Mouse (Mus musculus) CD4-positive helper T cell, adult 2 months (primary cell): ENCODE measurements around the gene Ttc9.

Experiments
- DNase-seq: peaks from one replicate; pipeline ENCODE4 v3.0.0-alpha.2; 2012; ENCODE audit warnings: low read depth, missing footprints, low spot score

Gene Ttc9

DNA sequence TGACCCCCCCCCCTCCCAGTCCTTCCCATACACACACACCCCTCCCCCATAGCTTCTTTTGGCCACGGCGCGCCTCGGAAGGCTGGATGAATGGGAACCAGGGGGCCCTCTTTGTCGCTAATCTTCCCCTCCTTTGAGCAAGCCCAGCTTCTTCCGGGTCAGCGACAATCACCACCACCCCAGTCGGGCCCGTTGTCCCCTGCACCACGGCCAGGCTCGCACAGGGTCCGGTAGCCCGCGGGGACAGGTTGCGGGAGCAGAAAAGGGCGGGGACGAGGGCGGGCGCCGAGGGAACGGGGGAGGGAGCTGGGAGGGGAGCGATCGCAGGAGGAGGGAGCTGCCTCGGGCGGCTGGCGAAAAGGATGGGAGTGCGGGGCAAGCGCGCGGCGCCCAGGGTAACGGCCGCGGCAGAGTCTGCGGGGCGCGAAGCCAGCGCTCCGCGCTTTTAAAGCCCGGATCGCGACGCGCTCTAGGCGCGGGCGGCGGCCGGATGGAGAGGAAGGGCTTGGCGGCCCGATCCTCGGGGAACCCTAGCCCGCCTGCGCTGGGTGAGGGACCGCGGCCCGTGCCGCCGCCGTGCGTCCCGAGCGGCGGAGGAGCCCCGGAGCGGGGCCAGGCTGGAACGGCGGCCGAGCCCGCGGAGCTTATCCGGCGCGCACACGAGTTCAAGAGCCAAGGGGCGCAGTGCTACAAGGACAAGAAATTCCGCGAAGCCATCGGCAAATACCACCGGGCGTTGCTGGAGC lies at the start of gene Ttc9:
Gene Ttc9 (plus strand): TSS at position 335 of the 746 bp plus-strand sequence.
- no peak for DNase-seq

DNA sequence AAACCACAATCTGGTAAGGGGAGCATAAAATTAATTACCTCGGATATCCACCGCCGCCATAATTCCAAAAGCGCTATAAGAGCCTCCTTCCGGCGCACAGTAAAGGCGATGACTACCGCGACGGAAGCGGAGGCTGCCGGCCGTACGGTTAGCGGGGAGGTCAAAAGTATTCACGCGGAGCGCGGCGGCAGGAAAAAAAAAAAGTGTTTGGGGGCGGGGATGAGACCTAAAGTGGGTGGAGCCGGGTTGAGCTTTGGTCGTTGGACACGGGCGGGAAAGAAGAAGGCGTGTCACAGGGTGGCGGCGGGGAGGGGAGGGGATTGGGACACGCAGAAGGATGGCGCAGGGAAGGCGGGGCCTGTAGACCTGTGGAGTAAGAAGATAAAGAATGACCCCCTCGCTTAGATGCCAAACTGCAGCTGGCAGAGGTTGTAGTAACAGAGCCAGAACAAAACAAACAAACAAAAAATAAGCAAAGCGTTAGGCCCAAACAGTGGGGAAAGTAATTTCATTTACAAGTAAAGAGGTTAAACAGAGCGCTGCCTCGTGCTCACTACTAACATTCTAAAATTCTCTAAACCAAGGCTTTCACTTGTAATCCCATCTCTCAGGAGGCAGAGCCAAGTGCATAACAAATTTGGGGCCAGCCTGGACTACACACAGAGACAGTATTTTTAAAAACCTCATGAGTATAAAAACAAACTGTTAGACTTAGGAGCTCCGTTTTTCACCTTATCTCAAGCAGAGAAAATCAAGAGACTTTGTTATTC lies 36.0 kb upstream of the Ttc9 start, which contains the start of gene Med6:
Gene Med6 (minus strand): TSS at position 107 of the 770 bp plus-strand sequence.
- peak; percentile 97 for DNase-seq

DNA sequence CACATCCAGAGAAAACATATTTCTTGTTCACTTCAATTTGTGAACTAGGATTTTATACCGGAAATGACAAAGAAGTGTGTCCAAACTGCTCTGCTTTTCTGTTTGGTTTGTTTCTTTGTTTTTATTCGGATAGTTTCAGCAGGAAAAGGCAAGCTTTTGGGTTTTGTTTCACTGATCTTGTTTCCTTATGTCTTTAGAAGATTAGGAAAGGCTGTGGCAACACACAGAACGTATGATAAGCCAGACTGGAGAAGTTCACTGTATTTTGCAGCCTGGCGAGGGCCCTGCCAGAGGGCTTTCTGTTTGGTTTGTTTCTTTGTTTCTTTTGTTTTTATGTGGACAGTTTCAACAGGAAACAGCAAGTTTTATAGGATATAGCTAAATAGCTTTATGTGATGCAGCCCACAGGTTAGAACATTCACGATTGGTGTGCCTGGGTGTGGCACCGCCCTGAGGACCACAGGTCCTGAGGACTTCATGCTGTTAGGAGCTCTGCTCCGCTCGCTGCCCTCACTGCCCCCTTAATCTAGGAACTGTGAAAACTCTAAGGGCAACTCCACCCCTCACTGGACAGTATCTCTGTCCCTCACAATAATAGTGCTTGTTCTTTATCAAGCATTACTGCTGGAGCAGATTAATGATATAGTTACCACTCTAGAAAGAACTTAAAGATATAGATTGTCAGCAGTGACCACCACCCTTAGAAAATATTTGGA lies 34.3 kb upstream of the Ttc9 start:
- DNase-seq: no peak

DNA sequence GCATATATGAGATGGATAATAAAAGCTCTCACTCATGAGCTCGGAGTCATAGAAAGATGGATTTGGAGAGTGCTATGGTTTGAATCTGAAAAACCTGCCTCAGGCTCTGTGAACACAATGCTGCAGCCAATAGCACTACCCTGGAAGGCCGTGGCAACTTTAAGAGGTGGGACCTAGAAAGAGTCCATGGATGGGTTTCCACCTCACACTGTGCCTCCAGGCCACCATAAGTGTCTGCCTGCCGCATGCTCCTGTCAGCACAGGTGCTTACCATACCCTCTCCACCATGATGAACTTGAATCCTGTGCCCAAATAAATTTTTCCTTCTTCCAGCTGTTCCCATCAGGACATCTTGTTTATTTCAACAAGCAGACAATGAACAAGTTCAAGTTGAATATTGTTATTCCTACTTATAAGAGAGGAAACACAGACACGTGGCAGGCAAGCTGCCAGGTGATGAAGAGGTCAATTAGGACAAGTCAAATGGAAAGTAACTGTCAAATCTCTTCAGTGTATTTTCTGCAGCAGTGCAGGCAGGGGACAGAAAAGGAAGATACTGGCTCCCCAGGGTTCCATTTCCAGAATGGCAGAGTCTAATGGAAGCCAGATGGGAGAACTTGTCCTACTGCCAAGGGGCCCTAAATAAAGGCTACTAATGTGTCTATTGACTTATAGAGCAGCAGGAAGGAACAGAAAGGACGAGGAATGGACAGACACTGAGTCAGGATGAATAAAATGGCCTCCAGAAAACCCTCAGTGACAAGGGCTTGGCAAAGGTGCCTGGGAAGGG lies 25.9 kb upstream of the Ttc9 start:
- DNase-seq: no peak

DNA sequence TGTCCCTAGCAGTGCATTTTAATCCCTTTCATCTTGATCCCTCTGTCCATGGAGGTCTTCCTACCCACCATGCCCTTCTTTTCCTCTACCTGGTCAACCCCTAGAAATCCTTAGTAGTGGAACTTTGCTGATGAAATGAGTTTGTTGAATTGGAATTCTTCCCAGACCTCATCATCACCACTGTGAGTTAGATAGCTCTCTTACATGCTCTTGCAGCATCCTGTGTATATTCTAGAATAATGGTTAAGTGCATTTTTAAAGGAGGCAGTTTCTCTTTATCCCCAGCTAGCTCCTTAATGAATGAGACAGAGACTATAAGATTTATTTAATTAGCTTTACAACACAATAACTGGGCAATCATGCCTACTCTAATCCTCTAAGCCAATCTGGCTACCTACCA lies 21.6 kb upstream of the Ttc9 start:
- no peak for DNase-seq

DNA sequence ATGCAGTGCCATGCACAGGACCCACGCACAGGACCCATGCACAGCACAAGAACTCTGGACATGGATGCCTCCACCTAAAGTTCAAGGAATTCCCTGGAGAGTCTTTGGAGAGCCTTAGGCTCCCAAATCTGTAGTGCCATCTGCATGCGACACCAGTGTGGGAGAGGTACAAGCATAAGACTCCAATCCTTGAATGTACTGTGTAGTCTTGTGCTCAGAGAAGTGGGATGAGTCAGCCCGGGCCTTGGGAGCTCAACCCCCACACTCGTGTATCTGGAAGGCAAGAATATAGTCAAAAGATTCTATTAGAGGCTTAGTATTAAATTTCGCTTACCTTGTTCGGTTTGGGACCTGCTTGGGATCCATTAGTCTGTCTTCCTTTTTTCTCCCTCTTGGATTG lies 15.2 kb upstream of the Ttc9 start:
- DNase-seq: no peak

DNA sequence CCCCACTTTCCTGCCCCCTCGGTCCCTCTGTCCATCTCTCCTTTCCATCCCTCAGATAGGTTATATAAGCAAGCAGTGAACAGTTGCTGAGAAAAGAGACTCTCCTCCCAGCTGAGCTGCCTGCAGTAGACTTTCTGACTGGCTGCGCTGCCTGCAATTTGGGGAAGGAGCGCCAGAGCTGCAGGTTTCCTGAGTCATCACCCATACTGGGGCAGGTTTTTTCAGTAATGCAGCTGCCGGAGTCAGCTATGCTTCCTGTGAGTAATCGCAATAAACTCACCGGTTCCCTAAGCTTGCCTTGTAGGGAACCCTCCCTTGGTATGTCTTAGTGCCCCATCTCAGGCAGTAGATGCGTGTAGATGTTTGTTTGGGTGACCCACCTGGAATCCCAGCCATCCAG lies 14.1 kb upstream of the Ttc9 start:
- DNase-seq: no peak

DNA sequence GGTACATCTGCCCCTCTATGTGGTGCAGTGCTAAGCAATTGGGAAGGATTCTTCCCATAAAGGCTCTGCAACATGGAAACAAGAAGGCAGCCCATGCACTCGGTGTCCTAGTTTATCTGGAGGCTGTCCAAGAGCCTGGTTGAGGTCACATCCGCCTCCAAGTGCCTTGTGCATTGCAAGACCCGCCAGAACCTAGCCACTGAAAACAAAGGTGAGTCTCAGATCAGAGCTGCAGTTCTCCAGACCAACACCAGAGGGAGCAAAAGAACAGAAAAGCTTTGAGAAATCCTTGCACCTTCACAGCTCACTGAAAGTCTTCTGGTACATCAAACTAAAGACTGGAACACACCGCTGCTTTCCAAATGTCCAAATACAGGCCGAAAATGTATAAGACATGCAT lies 11.7 kb upstream of the Ttc9 start:
- DNase-seq: peak; percentile 47

DNA sequence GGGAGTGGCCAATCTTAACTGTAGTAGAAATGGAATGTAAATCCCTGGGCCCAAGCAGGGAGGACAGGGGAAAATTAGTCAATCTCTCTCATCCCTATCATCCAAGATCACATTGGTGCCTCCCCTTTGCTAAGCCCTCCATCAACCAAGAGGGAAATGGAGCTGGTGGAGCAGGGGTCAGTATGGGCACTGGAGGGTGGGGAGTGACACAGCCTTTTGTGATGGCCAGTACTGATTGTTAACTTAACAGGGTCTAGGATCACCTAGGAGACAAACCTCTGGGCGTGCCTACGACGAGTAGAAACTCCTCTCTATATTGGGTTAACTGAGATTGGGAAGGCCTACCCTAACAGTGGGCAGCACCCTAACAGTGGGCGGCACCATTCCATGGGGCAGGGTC lies 7.7 kb upstream of the Ttc9 start:
- no peak for DNase-seq

DNA sequence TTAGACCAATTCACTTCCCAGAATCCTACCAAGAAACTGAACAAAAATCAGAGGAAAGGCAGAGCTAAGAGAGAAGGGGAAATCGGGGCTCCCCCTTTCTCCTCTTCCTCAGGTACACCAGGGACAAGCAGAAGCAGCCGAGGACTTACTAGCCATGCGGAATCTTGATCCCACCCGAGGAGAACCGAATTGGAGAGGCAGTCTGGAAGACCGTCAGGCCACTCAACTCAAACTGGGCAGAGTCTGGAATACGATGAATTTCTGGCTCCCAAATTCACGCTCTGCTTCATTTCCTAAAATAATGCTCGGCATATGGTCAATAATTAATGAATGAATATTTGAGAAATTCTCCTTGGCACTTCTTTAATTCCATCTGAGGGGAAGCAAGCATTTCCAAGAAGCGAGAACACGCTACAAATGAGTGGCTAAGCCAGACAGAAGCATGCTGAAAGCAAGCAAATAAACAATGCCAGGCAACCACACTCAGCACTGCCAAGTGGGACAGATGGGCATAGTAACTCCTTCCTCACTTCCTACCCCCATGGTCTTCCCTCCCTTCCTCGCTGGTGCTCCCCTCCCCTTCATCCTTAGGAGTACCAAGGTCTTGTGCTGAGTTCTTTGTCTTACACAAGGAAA lies 4.7 kb upstream of the Ttc9 start:
- no peak for DNase-seq

DNA sequence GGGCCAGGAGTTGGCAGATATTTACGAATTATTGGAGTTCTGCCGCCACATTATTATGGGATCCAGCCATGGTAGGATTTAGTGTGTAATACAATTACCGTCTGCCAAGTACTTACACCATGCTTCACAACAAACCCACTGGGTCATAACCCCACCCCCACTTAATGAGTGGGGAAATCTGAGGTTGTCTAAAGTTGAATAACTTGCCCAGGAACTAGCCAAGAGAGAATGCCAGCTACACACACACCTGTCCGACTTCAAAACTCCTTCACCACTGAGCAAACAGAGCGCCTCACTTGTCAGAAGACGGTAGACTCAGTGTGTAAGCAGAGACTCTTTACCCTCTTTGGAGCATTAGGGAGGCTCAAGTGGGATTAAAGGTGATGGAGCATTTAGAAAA lies 3.6 kb upstream of the Ttc9 start:
- DNase-seq: no peak

DNA sequence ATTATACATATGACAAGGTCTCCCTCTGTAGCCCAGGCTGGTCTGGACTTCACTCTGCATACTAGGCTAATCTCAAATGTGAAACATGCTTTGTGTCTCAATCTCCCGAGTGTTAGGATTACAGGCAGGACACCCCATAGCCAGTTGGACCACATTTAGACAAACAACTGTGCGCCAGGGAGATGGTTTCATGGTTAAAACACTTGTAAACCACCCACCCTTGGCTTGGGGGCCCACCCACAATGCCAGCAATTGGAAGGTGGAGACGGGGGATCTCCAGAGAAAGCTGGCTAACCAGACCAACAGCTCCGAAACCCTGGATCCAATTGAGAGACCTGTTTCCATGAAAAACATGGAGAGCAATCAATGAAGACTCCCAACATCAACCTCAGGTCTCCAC lies 3.0 kb upstream of the Ttc9 start:
- DNase-seq: no peak

DNA sequence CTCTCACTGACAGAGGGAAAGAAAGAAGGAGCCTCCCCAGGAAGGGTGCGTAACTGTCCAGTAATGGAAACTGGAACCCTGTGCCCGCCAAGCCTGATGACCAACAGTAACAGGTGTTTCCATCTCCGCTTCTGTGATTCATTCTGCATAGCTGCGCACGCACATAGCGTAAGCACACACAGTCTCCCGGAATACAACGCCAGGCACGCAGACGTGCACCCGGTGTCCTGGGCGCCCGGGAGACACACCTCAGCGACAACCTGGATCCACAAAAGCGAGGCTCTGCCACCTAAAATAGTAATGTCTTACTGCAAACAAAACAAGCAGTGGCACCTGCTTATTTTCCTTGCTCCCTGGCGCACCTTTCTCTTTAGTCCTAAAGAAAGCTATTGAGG lies 532 bp upstream of the Ttc9 start:
- DNase-seq: no peak

DNA sequence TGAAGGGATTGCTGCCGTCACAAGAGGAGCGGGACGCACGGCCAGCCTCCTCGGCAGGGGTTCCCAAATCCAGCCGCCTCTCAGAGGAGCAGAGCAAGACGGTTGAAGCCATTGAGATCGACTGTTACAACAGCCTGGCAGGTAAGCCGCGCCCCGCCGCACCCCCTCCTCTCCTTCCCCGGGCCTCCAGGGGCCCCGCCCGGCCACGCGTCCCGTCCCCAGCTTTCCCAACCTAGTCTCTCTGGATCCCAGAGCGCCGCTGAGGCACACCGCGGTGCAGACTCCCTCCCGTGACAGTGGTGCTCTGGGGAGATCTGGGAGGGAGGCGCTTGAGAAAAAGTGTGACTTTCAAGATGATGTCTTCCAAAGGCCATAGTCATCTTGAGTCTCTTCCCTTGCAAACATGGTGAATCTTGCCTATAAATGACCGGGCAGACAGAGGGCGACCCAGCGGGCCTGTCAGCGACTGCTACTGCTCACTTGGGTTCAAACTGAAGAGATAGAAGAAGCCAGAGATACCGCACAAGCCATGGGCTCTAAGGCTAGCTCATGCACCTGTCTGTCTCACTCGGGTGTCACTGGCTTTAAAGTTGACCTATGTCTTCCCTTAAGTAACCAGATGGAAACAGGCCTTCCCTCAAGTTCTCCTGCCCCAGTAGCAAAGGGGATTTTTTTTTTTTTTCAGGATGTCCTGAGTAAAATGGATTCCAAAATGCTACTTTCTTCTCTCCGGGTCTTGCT lies 782 bp downstream of the Ttc9 start:
- DNase-seq: no peak

DNA sequence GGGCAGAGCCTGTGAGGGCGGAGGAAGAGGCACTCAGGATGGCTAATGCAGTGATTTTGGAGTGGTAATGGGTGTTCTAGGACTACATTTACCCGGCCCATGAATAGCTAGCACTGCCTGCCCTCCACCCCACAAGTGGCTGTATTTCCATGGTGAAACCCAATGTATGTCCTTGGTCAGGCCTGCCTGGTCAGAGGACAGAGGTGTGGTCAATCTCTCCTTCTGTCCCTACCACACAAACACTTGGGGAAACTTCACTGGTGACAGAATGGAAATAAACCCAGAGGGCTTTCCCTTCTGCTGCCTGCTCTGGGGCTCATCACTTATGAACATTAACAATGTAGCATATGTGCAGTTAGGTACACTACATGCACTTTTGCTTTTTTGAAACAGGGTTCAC lies 2.2 kb downstream of the Ttc9 start:
- no peak for DNase-seq

DNA sequence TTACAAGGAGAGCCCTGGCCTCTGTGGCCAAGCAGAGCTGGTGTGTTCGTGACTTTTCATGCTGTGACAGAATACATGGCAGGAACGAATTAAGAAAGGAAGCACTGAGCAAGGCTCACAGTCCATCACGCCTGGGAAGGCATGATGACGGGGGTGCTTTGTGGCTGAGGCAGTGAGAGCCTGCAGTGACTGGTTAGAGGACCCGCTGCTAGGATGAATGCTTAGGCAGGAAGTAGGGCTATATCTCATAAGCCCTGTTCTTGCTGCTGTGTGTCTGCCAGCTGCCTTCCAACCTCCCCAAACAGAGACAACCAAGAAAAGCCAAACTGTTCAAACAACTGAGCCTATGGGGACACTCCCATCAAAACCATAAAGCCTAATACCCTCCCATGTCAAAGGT lies 9.6 kb downstream of the Ttc9 start:
- no peak for DNase-seq

DNA sequence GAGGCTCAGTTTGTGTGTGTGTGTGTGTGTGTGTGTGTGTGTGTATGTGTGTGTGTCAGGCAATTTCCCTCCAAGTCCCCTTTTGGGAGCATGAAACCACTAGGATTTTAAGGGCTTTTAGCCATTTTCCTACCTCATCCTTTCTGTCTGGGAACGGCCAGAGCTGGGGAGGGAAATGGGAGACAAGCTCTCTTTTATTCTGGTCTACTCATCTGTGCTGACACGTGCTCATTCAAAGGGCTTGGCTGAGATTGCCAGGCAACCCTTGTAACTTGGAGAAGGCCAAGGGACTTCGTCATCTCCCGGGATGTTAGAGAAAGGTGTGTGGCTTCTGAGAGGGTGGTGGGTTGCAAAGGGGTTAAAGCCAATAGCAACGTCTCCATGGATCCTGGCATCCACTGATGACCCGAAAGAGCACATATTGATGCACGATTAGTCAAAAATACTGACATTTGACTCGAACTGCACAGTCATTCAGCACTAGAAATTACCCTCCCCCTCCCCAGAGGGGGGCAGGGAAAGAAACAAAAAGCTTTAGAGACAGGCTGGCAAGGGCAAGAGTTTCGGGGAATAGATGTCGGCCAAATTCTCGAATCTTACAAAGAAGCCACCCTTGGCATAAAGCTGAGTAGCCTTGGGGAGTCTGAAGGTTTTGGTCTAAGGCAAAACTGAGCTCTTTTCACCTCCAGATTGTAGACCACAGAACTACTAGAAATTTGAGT lies 11.5 kb downstream of the Ttc9 start:
- DNase-seq: no peak

DNA sequence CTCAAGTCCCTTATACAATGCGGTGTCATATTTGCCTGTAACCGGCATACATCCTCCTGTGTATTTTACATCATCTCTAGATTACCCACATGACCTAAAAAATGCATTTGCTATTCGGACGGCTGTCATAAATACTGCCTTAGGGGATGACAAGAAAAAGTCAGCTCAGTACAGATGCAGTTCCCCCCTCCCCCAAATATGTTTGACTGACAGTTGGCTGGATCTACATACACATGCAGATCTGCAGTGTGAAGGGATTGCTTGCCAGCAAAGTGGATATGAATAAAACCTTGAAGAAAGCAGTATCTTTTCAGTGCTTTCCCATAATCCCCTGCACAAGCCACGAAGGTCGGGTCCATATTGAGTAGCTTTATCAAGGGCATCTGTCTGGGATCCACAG lies 15.8 kb downstream of the Ttc9 start:
- DNase-seq: no peak

DNA sequence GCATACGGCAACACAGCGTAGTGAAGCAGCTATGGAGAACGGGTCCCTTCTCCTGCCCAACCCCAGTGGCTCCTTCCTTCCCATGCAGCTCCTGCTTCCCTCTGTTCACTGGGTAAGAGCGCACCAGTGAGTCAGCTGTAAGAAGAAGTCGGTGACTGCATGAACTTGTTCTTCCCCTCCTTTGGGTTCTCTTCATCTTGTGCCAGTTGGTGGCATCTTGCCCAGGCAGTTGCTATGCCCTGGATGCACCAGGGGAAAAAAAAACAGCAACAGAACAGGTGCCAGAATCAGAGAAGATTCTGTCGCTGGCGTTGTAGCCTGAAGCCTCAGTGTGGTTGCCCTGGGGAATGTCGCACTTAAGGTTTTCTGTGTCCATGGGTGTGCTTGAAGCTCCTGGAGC lies 22.3 kb downstream of the Ttc9 start:
- DNase-seq: no peak

DNA sequence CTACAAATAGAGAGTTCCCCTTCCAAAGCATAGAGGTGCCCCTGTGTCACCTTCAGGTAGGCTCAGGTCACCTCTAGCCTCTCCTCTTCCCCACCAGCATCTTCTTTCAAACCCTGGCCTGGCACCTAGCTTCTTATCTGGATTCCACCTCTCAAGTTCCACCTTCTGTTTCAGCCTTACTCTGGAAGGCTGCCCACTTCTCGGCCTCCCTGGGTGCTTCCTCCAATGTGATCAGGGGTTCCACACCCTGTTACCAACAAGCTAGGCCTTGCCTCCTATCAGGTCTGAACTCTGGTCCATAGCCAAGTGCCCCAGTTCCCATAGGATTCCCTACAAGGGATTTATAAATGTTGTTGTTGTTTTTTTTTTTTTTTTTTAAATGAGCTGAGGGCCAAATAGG lies 26.3 kb downstream of the Ttc9 start:
- DNase-seq: no peak
